Mouse (Mus musculus) right cerebral cortex, postnatal 36 days (tissue): ENCODE results near the gene Ntrk2.
A peak's percentile ranks its signal among the peaks of the same experiment; 100 is the strongest.

Experiments used
- DNase-seq, 2 experiments: peaks; one replicate each; pipeline ENCODE4 v3.0.0; 2022; ENCODE audit warnings: low spot score in 2 of 2, mixed read lengths in 1 of 2

Gene Ntrk2

GRCm38 (mm10) chr13:58965826-58966225 is 159.5 kb downstream of the Ntrk2 start:
- no peak for DNase-seq

- DNase-seq = no peak
Observed at GRCm38 (mm10) chr13:58966466-58966865, 160.1 kb downstream of the Ntrk2 start.

- DNase-seq = no peak
Observed at GRCm38 (mm10) chr13:58968168-58968567, 161.8 kb downstream of the Ntrk2 start.

GRCm38 (mm10) chr13:58971449-58971903 is 165.1 kb downstream of the Ntrk2 start:
- DNase-seq = no peak

- DNase-seq = no peak
Observed at GRCm38 (mm10) chr13:58972511-58972910, 166.1 kb downstream of the Ntrk2 start.

GRCm38 (mm10) chr13:58996447-58996846 is 190.1 kb downstream of the Ntrk2 start:
- no peak for DNase-seq

- DNase-seq = no peak
Observed at GRCm38 (mm10) chr13:58997763-58998162, 191.4 kb downstream of the Ntrk2 start.

GRCm38 (mm10) chr13:58999373-59000053 is 193.1 kb downstream of the Ntrk2 start:
- no peak for DNase-seq

GRCm38 (mm10) chr13:59002943-59003806 is 196.8 kb downstream of the Ntrk2 start:
- no peak for DNase-seq

GRCm38 (mm10) chr13:59003807-59004173 is 197.4 kb downstream of the Ntrk2 start:
- no peak for DNase-seq

- no peak for DNase-seq
Observed at GRCm38 (mm10) chr13:59004579-59004978, 198.2 kb downstream of the Ntrk2 start.

- DNase-seq = no peak
Observed at GRCm38 (mm10) chr13:59009855-59010254, 203.5 kb downstream of the Ntrk2 start.

GRCm38 (mm10) chr13:59010893-59011529 is 204.6 kb downstream of the Ntrk2 start:
- no peak for DNase-seq

GRCm38 (mm10) chr13:59011530-59011903 is 205.1 kb downstream of the Ntrk2 start:
- peak; percentile 86 to 90 for DNase-seq

- DNase-seq = no peak
Observed at GRCm38 (mm10) chr13:59015360-59015759, 209.0 kb downstream of the Ntrk2 start.

GRCm38 (mm10) chr13:59017121-59017520 is 210.8 kb downstream of the Ntrk2 start:
- no peak for DNase-seq

GRCm38 (mm10) chr13:59022251-59023042 is 216.1 kb downstream of the Ntrk2 start:
- no peak for DNase-seq

- no peak for DNase-seq
Observed at GRCm38 (mm10) chr13:59025653-59026052, 219.3 kb downstream of the Ntrk2 start.

GRCm38 (mm10) chr13:59027436-59027835 is 221.1 kb downstream of the Ntrk2 start:
- no peak for DNase-seq

GRCm38 (mm10) chr13:59028546-59028945 is 222.2 kb downstream of the Ntrk2 start:
- no peak for DNase-seq

- DNase-seq = no peak
Observed at GRCm38 (mm10) chr13:59030574-59030973, 224.2 kb downstream of the Ntrk2 start.
